Mouse (Mus musculus) limb, embryonic 14.5 days (tissue): ENCODE results near the gene Olfr629. TPM values are rescaled to one million over a fixed set of nuclear protein-coding genes. Genes with fewer than 3 reads are reported as not detected.

ENCODE experiments used
- ATAC-seq: fragments of 200-750 bp; cut with Nextera tagmentation; 2 replicates; pipeline ENCODE4 v1.8.0; 2017; ENCODE audit warnings: low read depth, moderate number of reproducible peaks, moderate TSS enrichment; ENCODE audit not compliant: low FRiP score
- DNase-seq: peaks from one replicate; pipeline ENCODE4 v3.0.0-alpha.2; 2015; ENCODE audit warnings: low spot score
- H3K27ac ChIP-seq: fragments of 300-500 bp; sonication (generic); replicated peaks from 2 replicates; pipeline ENCODE4 v1.5.1; 2014; ENCODE audit warnings: low read depth, mild to moderate bottlenecking, low read length, moderate library complexity, mixed read lengths
- H3K27me3 ChIP-seq: fragments of 300-500 bp; sonication (generic); 2 replicates; pipeline ENCODE4 v1.6.1; 2014; ENCODE audit warnings: low read length, mixed read lengths; ENCODE audit not compliant: control insufficient read depth, insufficient read depth
- H3K36me3 ChIP-seq: fragments of 300-500 bp; sonication (generic); 2 replicates; pipeline ENCODE4 v1.6.1; 2014; ENCODE audit warnings: mild to moderate bottlenecking, low read length, moderate library complexity, mixed read lengths; ENCODE audit not compliant: control insufficient read depth, insufficient read depth
- H3K4me1 ChIP-seq: fragments of 300-500 bp; sonication (generic); 2 replicates; pipeline ENCODE4 v1.6.1; 2014; ENCODE audit warnings: antibody characterized with exemption, low read length, mixed read lengths; ENCODE audit not compliant: control insufficient read depth, insufficient read depth
- H3K4me2 ChIP-seq: fragments of 300-500 bp; sonication (generic); replicated peaks from 2 replicates; pipeline ENCODE4 v1.6.1; 2014; ENCODE audit warnings: low read depth, mild to moderate bottlenecking, low read length, moderate library complexity; ENCODE audit not compliant: severe bottlenecking
- H3K4me3 ChIP-seq: fragments of 300-500 bp; sonication (generic); replicated peaks from 2 replicates; pipeline ENCODE4 v1.5.1; 2014; ENCODE audit warnings: low read length
- H3K9ac ChIP-seq: fragments of 300-500 bp; sonication (generic); 2 replicates; pipeline ENCODE4 v1.6.1; 2014; ENCODE audit warnings: mild to moderate bottlenecking, low read depth, low read length, moderate library complexity; ENCODE audit not compliant: severe bottlenecking
- H3K9me3 ChIP-seq: fragments of 300-500 bp; sonication (generic); 2 replicates; pipeline ENCODE4 v1.6.1; 2016; ENCODE audit warnings: low read length; ENCODE audit not compliant: control insufficient read depth
- POLR2A ChIP-seq: fragments of 200-500 bp; IDR thresholded peaks from 2 replicates; pipeline ENCODE4 v1.8.0; 2012; ENCODE audit warnings: inconsistent platforms, mild to moderate bottlenecking, moderate library complexity, borderline replicate concordance; ENCODE audit not compliant: insufficient read depth, insufficient read length; ENCODE audit errors: extremely low read depth
- WGBS: fragments of 180-500 bp; shearing (Covaris S2); extraction: QIAGEN DNeasy Blood & Tissue Kit; methylation state at CpG from one replicate; pipeline ENCODE4 v1.1.7; 2014; 5-methylcytosine and 5-hydroxymethylcytosine counted together
- polyA plus RNA-seq, 2 experiments: library from polyadenylated mRNA; depleted of rRNA in 1 of 2; stranded (reverse) in 1 of 2; unstranded in 1 of 2; fragments of >200 nt; fragmentation: Nextera tagmentation in 1 of 2; extraction: Ambion mirVana in 1 of 2; gene quantifications; 2 replicates each; pipeline versions ENCODE4 v1.2.1 to v1.2.3; 2012 to 2014

Gene Olfr629
- polyA plus RNA-seq, 2 experiments, result not detected

DNA sequence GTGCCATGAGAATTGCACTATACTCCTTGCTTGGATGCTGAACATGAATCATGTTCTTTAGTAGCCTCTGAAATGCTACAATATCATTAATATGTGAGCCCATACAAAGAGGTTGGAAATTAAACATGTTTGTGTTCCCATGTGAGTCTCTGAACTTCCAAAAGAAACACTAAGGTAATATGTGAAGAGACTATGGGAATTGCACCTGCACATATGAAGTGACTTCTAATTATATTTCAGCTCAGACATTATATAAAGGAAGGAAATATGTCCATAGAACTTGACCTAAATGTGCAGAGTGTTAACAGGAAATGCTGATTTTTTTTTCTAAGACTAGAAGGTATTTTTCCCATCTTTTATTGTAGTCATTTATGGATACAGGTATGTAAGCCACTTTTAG lies 30.4 kb downstream of the Olfr629 start, which contains the start of gene Olfr243:
TSS of gene Olfr243 (plus strand) at position 301 of the 400 bp plus-strand sequence.
- ATAC-seq (no peak), DNase-seq (no peak)
- no peak within 1 kb of the TSS for H3K4me2 ChIP-seq
- no peak for TF ChIP-seq POLR2A
- H3K27me3 ChIP-seq, result no peaks in the 10 kb centered on the region
- no peaks in the 10 kb centered on the region for H3K4me1 ChIP-seq
- H3K9me3 ChIP-seq, result no peaks in the 10 kb centered on the region
- no peak within 1 kb of the TSS for H3K9ac ChIP-seq
- H3K4me3 ChIP-seq, result no peak within 1 kb of the TSS
- no peaks in the 10 kb centered on the region for H3K36me3 ChIP-seq
- no peak within 1 kb of the TSS for H3K27ac ChIP-seq

DNA sequence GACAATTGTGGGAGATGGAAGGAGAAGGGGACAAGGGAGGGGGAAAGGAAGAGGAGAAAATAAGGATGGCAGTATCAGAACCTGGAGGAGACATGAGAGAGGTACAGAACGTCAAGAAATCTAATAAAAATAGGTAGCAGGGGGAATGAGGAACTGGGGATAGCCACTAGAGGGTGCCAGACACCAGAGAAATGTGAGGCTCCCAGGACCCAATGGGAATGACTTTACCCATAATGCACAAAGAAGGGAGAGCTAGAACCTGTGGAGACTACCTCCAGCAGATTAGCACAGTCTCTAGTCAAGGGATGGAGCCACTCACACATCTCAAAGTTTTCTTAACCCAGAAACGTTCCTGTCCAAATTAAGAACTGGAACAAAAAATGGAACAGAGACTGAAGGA lies 32.7 kb downstream of the Olfr629 start:
- Histone ChIP-seq H3K9me3 (no peaks in the 10 kb centered on the region), H3K4me3 (no peak overlapping the region), H3K36me3 (no peaks in the 10 kb centered on the region), H3K4me2 (no peak overlapping the region), H3K9ac (no peak overlapping the region), H3K4me1 (no peaks in the 10 kb centered on the region), H3K27ac (no peak overlapping the region), H3K27me3 (no peaks in the 10 kb centered on the region)
- DNase-seq (no peak), ATAC-seq (no peak)
- TF ChIP-seq POLR2A, result no peak
- WGBS, result 28% methylated on average over 2 of the region's 2 CpGs

DNA sequence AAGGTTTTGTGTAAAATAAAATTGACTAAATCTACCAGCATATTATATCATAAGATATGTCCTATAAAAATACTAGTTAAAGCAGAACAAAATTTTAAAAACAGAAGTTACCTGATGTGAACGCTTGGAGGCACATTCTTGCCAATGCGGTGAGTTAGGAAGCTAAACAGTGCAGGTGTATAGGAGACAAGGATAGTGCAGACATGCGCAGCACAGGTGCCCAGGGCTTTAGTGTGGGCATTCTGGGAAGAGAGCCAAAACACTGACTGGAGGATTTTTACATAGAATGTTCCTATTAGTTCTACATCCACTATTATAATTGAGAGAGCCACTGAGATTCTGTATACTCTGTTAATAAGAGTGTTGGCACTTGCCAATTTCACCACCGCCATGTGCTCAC lies 45.3 kb downstream of the Olfr629 start:
- Histone ChIP-seq H3K9me3 (no peaks in the 10 kb centered on the region), H3K4me3 (no peak overlapping the region), H3K36me3 (no peaks in the 10 kb centered on the region), H3K4me2 (no peak overlapping the region), H3K4me1 (no peaks in the 10 kb centered on the region), H3K27ac (no peak overlapping the region), H3K9ac (no peak overlapping the region), H3K27me3 (no peaks in the 10 kb centered on the region)
- DNase-seq, result no peak
- TF ChIP-seq POLR2A, result no peak
- no peak for ATAC-seq
- WGBS, result 86% methylated on average over 4 of the region's 4 CpGs

Other genes with a start within 250 kb of the Olfr629 start
Only the 30 nearest of the 33 such genes appear.
- gene Olfr611, start 224.1 kb downstream of the Olfr629 start, polyA plus RNA-seq (2012; rRNA removed), result not detected in 2 replicates
- not detected in 2 replicates for gene Olfr611, start 224.1 kb downstream of the Olfr629 start, polyA plus RNA-seq (2014; fragmentation: Nextera tagmentation; extraction: Ambion mirVana)
- gene Olfr612, start 202.2 kb downstream of the Olfr629 start, polyA plus RNA-seq (2012; rRNA removed), result not detected in 2 replicates
- gene Olfr612, start 202.2 kb downstream of the Olfr629 start, polyA plus RNA-seq (2014; fragmentation: Nextera tagmentation; extraction: Ambion mirVana), result not detected in 2 replicates
- not detected in 2 replicates for gene Olfr613, start 196.9 kb downstream of the Olfr629 start, polyA plus RNA-seq (2012; rRNA removed)
- gene Olfr613, start 196.9 kb downstream of the Olfr629 start, polyA plus RNA-seq (2014; fragmentation: Nextera tagmentation; extraction: Ambion mirVana), result not detected in 2 replicates
- gene Olfr615, start 188.9 kb downstream of the Olfr629 start, polyA plus RNA-seq (2012; rRNA removed), result not detected in 2 replicates
- not detected in 2 replicates for gene Olfr615, start 188.9 kb downstream of the Olfr629 start, polyA plus RNA-seq (2014; fragmentation: Nextera tagmentation; extraction: Ambion mirVana)
- not detected in 2 replicates for gene Olfr616, start 175.8 kb downstream of the Olfr629 start, polyA plus RNA-seq (2012; rRNA removed)
- not detected in 2 replicates for gene Olfr616, start 175.8 kb downstream of the Olfr629 start, polyA plus RNA-seq (2014; fragmentation: Nextera tagmentation; extraction: Ambion mirVana)
- gene Olfr617, start 171.9 kb downstream of the Olfr629 start, polyA plus RNA-seq (2012; rRNA removed), result not detected in 2 replicates
- not detected in 2 replicates for gene Olfr617, start 171.9 kb downstream of the Olfr629 start, polyA plus RNA-seq (2014; fragmentation: Nextera tagmentation; extraction: Ambion mirVana)
- not detected in 2 replicates for gene Olfr618, start 154.8 kb downstream of the Olfr629 start, polyA plus RNA-seq (2012; rRNA removed)
- not detected in 2 replicates for gene Olfr618, start 154.8 kb downstream of the Olfr629 start, polyA plus RNA-seq (2014; fragmentation: Nextera tagmentation; extraction: Ambion mirVana)
- not detected in 2 replicates for gene Olfr619, start 144.4 kb downstream of the Olfr629 start, polyA plus RNA-seq (2012; rRNA removed)
- gene Olfr619, start 144.4 kb downstream of the Olfr629 start, polyA plus RNA-seq (2014; fragmentation: Nextera tagmentation; extraction: Ambion mirVana), result not detected in 2 replicates
- gene Olfr620, start 132.4 kb downstream of the Olfr629 start, polyA plus RNA-seq (2012; rRNA removed), result not detected in 2 replicates
- gene Olfr620, start 132.4 kb downstream of the Olfr629 start, polyA plus RNA-seq (2014; fragmentation: Nextera tagmentation; extraction: Ambion mirVana), result not detected in 2 replicates
- gene Olfr622, start 102.2 kb downstream of the Olfr629 start, polyA plus RNA-seq (2012; rRNA removed), result not detected in 2 replicates
- gene Olfr622, start 102.2 kb downstream of the Olfr629 start, polyA plus RNA-seq (2014; fragmentation: Nextera tagmentation; extraction: Ambion mirVana), result not detected in 2 replicates
- not detected in 2 replicates for gene Olfr623, start 81.2 kb downstream of the Olfr629 start, polyA plus RNA-seq (2012; rRNA removed)
- gene Olfr623, start 81.2 kb downstream of the Olfr629 start, polyA plus RNA-seq (2014; fragmentation: Nextera tagmentation; extraction: Ambion mirVana), result not detected in 2 replicates
- 0.03 TPM in 1 of 2 replicates, not detected in the other for gene Olfr624, start 73.8 kb downstream of the Olfr629 start, polyA plus RNA-seq (2012; rRNA removed)
- 0.06 and 0.07 TPM in 2 replicates for gene Olfr624, start 73.8 kb downstream of the Olfr629 start, polyA plus RNA-seq (2014; fragmentation: Nextera tagmentation; extraction: Ambion mirVana)
- not detected in 2 replicates for gene Olfr625-ps1, start 62.2 kb downstream of the Olfr629 start, polyA plus RNA-seq (2012; rRNA removed)
- not detected in 2 replicates for gene Olfr625-ps1, start 62.2 kb downstream of the Olfr629 start, polyA plus RNA-seq (2014; fragmentation: Nextera tagmentation; extraction: Ambion mirVana)
- not detected in 2 replicates for gene Olfr243, start 30.3 kb downstream of the Olfr629 start, polyA plus RNA-seq (2012; rRNA removed)
- not detected in 2 replicates for gene Olfr243, start 30.3 kb downstream of the Olfr629 start, polyA plus RNA-seq (2014; fragmentation: Nextera tagmentation; extraction: Ambion mirVana)
- gene Olfr628, start 14.6 kb downstream of the Olfr629 start, polyA plus RNA-seq (2012; rRNA removed), result not detected in 2 replicates
- gene Olfr628, start 14.6 kb downstream of the Olfr629 start, polyA plus RNA-seq (2014; fragmentation: Nextera tagmentation; extraction: Ambion mirVana), result not detected in 2 replicates
- not detected in 2 replicates for gene Olfr630, start 12.4 kb upstream of the Olfr629 start, polyA plus RNA-seq (2012; rRNA removed)
- gene Olfr630, start 12.4 kb upstream of the Olfr629 start, polyA plus RNA-seq (2014; fragmentation: Nextera tagmentation; extraction: Ambion mirVana), result not detected in 2 replicates
- gene Olfr69, start 26.7 kb upstream of the Olfr629 start, polyA plus RNA-seq (2012; rRNA removed), result not detected in 2 replicates
- not detected in 2 replicates for gene Olfr69, start 26.7 kb upstream of the Olfr629 start, polyA plus RNA-seq (2014; fragmentation: Nextera tagmentation; extraction: Ambion mirVana)
- gene Olfr68, start 34.8 kb upstream of the Olfr629 start, polyA plus RNA-seq (2012; rRNA removed), result not detected in 2 replicates
- gene Olfr68, start 34.8 kb upstream of the Olfr629 start, polyA plus RNA-seq (2014; fragmentation: Nextera tagmentation; extraction: Ambion mirVana), result not detected in 2 replicates
- gene Olfr67, start 46.9 kb upstream of the Olfr629 start, polyA plus RNA-seq (2012; rRNA removed), result 0.03 TPM in 1 of 2 replicates, not detected in the other
- not detected in 2 replicates for gene Olfr67, start 46.9 kb upstream of the Olfr629 start, polyA plus RNA-seq (2014; fragmentation: Nextera tagmentation; extraction: Ambion mirVana)
- 2,382 and 2,478 TPM in 2 replicates for gene Hbb-bt, start 69.1 kb upstream of the Olfr629 start, polyA plus RNA-seq (2012; rRNA removed)
- 2,610 and 4,062 TPM in 2 replicates for gene Hbb-bt, start 69.1 kb upstream of the Olfr629 start, polyA plus RNA-seq (2014; fragmentation: Nextera tagmentation; extraction: Ambion mirVana)
- gene Hbb-bs, start 83.2 kb upstream of the Olfr629 start, polyA plus RNA-seq (2012; rRNA removed), result 9,008 and 9,822 TPM in 2 replicates
- 6,131 and 9,529 TPM in 2 replicates for gene Hbb-bs, start 83.2 kb upstream of the Olfr629 start, polyA plus RNA-seq (2014; fragmentation: Nextera tagmentation; extraction: Ambion mirVana)
- not detected in 2 replicates for gene Hbb-bh2, start 95.6 kb upstream of the Olfr629 start, polyA plus RNA-seq (2012; rRNA removed)
- gene Hbb-bh2, start 95.6 kb upstream of the Olfr629 start, polyA plus RNA-seq (2014; fragmentation: Nextera tagmentation; extraction: Ambion mirVana), result not detected in 2 replicates
- gene Hbb-bh1, start 98.2 kb upstream of the Olfr629 start, polyA plus RNA-seq (2012; rRNA removed), result 12.0 and 13.3 TPM in 2 replicates
- 8.0 and 8.4 TPM in 2 replicates for gene Hbb-bh1, start 98.2 kb upstream of the Olfr629 start, polyA plus RNA-seq (2014; fragmentation: Nextera tagmentation; extraction: Ambion mirVana)
- 702 and 799 TPM in 2 replicates for gene Hbb-y, start 108.3 kb upstream of the Olfr629 start, polyA plus RNA-seq (2012; rRNA removed)
- gene Hbb-y, start 108.3 kb upstream of the Olfr629 start, polyA plus RNA-seq (2014; fragmentation: Nextera tagmentation; extraction: Ambion mirVana), result 1,395 and 1,439 TPM in 2 replicates
- not detected in 2 replicates for gene Olfr66, start 141.3 kb upstream of the Olfr629 start, polyA plus RNA-seq (2012; rRNA removed)
- gene Olfr66, start 141.3 kb upstream of the Olfr629 start, polyA plus RNA-seq (2014; fragmentation: Nextera tagmentation; extraction: Ambion mirVana), result not detected in 2 replicates
- not detected in 2 replicates for gene Olfr64, start 149.5 kb upstream of the Olfr629 start, polyA plus RNA-seq (2012; rRNA removed)
- gene Olfr64, start 149.5 kb upstream of the Olfr629 start, polyA plus RNA-seq (2014; fragmentation: Nextera tagmentation; extraction: Ambion mirVana), result not detected in 2 replicates
- gene Olfr65, start 158.5 kb upstream of the Olfr629 start, polyA plus RNA-seq (2012; rRNA removed), result not detected in 2 replicates
- gene Olfr65, start 158.5 kb upstream of the Olfr629 start, polyA plus RNA-seq (2014; fragmentation: Nextera tagmentation; extraction: Ambion mirVana), result not detected in 2 replicates
- not detected in 2 replicates for gene Olfr631, start 183.9 kb upstream of the Olfr629 start, polyA plus RNA-seq (2012; rRNA removed)
- not detected in 2 replicates for gene Olfr631, start 183.9 kb upstream of the Olfr629 start, polyA plus RNA-seq (2014; fragmentation: Nextera tagmentation; extraction: Ambion mirVana)
- gene Olfr632, start 189.4 kb upstream of the Olfr629 start, polyA plus RNA-seq (2012; rRNA removed), result not detected in 2 replicates
- gene Olfr632, start 189.4 kb upstream of the Olfr629 start, polyA plus RNA-seq (2014; fragmentation: Nextera tagmentation; extraction: Ambion mirVana), result not detected in 2 replicates
- not detected in 2 replicates for gene Olfr633, start 199.5 kb upstream of the Olfr629 start, polyA plus RNA-seq (2012; rRNA removed)
- not detected in 2 replicates for gene Olfr633, start 199.5 kb upstream of the Olfr629 start, polyA plus RNA-seq (2014; fragmentation: Nextera tagmentation; extraction: Ambion mirVana)